Comparison of ENCODE assay signal across 8 mouse cellular contexts in the genomic region with DNA sequence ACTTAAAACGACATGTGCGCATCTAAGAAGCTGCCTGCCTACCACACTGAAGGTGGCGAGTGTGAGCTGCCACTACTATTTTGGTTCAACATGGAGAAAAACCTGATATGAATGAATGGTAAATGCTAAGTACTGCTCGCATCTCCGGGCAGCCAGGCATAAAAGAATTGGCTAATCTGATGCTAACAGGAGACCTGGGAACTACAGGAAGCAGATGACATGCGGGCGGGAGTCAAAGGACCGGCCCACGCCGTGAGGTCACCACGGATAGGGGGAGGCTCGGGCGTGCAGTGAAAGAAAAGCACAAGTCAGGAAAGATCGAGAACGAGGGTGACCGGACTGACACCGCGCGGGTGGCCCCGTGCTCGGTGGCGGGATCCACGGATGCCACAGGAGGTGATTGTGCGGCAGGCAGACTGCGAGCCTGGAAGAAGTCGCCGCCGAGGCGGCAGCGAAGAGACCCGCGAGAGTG. TPM values are rescaled to one million over a fixed set of nuclear protein-coding genes. Genes with fewer than 3 reads are reported as not detected.
A peak's percentile ranks its signal among the peaks of the same experiment; 100 is the strongest.
DNase-seq lines count a peak whose midpoint lies in the region; ATAC-seq lines count a peak whose summit lies in the region.

No protein-coding gene starts in this region.

- no peak overlapping the region for H3K27ac ChIP-seq in embryonic facial prominence, embryonic 14.5 days (replicated peaks; ENCODE audit: low read depth, low read length)
- H3K27ac ChIP-seq in heart, embryonic 10.5 days = peak overlapping the region; percentile 90
- peak overlapping the region; percentile 80 for H3K27ac ChIP-seq in liver, embryonic 11.5 days (ENCODE audit: low read depth, low read length)

- WGBS in embryonic facial prominence, embryonic 14.5 days = under 1% methylated on average over 23 of the region's 32 CpGs
- under 1% methylated on average over 29 of the region's 32 CpGs for WGBS in heart, embryonic 10.5 days
- under 1% methylated on average over 32 of the region's 32 CpGs for WGBS in liver, embryonic 11.5 days

- peak; percentile 45 for ATAC-seq in embryonic facial prominence, embryonic 14.5 days (ENCODE audit: low read depth)
- peak; percentile 86 for ATAC-seq in liver, embryonic 11.5 days (replicated peaks; ENCODE audit: low FRiP score)
- peak; percentile 45; the same call in 1 of the 2 replicates for ATAC-seq in monocyte, adult 5-6 weeks (replicated peaks; ENCODE audit: insufficient number of reproducible peaks, low FRiP score, low TSS enrichment, poor library complexity, severe bottlenecking)

- no peaks in the 10 kb centered on the region for H3K9me3 ChIP-seq in embryonic facial prominence, embryonic 14.5 days (ENCODE audit: control insufficient read depth, low read length)
- no peaks in the 10 kb centered on the region for H3K9me3 ChIP-seq in heart, embryonic 10.5 days
- no peaks in the 10 kb centered on the region for H3K9me3 ChIP-seq in liver, embryonic 11.5 days (ENCODE audit: control insufficient read depth, low read length)

- peaks cover 4% of the 10 kb centered on the region; the same call in 1 of the 2 replicates for H3K4me1 ChIP-seq in embryonic facial prominence, embryonic 14.5 days (ENCODE audit: control insufficient read depth, insufficient read depth, low read length)
- H3K4me1 ChIP-seq in heart, embryonic 10.5 days = peaks cover 10% of the 10 kb centered on the region; the same call in 1 of the 2 replicates
- H3K4me1 ChIP-seq in liver, embryonic 11.5 days (replicated peaks; ENCODE audit: control insufficient read depth, insufficient read depth, low read length) = peaks cover 12% of the 10 kb centered on the region

- peak overlapping the region; percentile 94 for H3K4me3 ChIP-seq in embryonic facial prominence, embryonic 14.5 days (ENCODE audit: low read depth, low read length)
- peak overlapping the region; percentile 96 for H3K4me3 ChIP-seq in heart, embryonic 10.5 days
- peak overlapping the region; percentile 92 for H3K4me3 ChIP-seq in liver, embryonic 11.5 days (ENCODE audit: low read depth, low read length)

- peak overlapping the region; percentile 92 for H3K4me2 ChIP-seq in embryonic facial prominence, embryonic 14.5 days (ENCODE audit: low read depth, low read length)
- peak overlapping the region; percentile 86 for H3K4me2 ChIP-seq in liver, embryonic 11.5 days

- no peaks in the 10 kb centered on the region for H3K27me3 ChIP-seq in embryonic facial prominence, embryonic 14.5 days (replicated peaks; ENCODE audit: control insufficient read depth, insufficient read depth, low read length)
- H3K27me3 ChIP-seq in heart, embryonic 10.5 days (ENCODE audit: insufficient read depth, poor library complexity, severe bottlenecking) = peaks cover 5% of the 10 kb centered on the region; the same call in 1 of the 2 replicates
- H3K27me3 ChIP-seq in liver, embryonic 11.5 days (replicated peaks; ENCODE audit: control insufficient read depth, insufficient read depth, low read length) = no peaks in the 10 kb centered on the region
- no peaks in the 10 kb centered on the region for H3K27me3 ChIP-seq in splenic B cell, adult 2 months (ENCODE audit: control insufficient read depth, insufficient read depth, low read length, poor library complexity, severe bottlenecking)

- H3K36me3 ChIP-seq in embryonic facial prominence, embryonic 14.5 days (ENCODE audit: control insufficient read depth, insufficient read depth, low read length) = no peaks in the 10 kb centered on the region
- no peaks in the 10 kb centered on the region for H3K36me3 ChIP-seq in heart, embryonic 10.5 days
- H3K36me3 ChIP-seq in liver, embryonic 11.5 days (ENCODE audit: control insufficient read depth, insufficient read depth, low read length) = no peaks in the 10 kb centered on the region
- H3K36me3 ChIP-seq in splenic B cell, adult 2 months (ENCODE audit: control insufficient read depth, insufficient read depth, low read length, poor library complexity, severe bottlenecking) = no peaks in the 10 kb centered on the region

- peak overlapping the region; percentile 77 for H3K9ac ChIP-seq in embryonic facial prominence, embryonic 14.5 days (ENCODE audit: low read depth, low read length)
- peak overlapping the region; percentile 90 for H3K9ac ChIP-seq in liver, embryonic 11.5 days (ENCODE audit: low read depth, low read length)

- DNase-seq in CD4-positive helper T cell, adult 2 months (ENCODE audit: low read depth, low spot score) = peak; percentile 66
- peak; percentile 26 to 30 for DNase-seq in adrenal gland, postnatal 4 days (ENCODE audit: low spot score in 2 of 2)
- peak; percentile 32 for DNase-seq in embryonic facial prominence, embryonic 14.5 days (ENCODE audit: low spot score)
- DNase-seq in heart, embryonic 10.5 days (ENCODE audit: low spot score) = peak; percentile 80
- peak; percentile 62 for DNase-seq in kidney, adult 9 months
- DNase-seq in liver, embryonic 11.5 days (ENCODE audit: low spot score) = peak; percentile 66
- peak; percentile 47 for DNase-seq in splenic B cell, adult 2 months (ENCODE audit: low read depth, low spot score)

RNA-seq across cellular contexts. Expression of gene Shq1, which starts 0.6 kb away (rescaled TPM):
- total RNA-seq in adrenal gland, postnatal 4 days (2021) = 10 to 100 TPM; 11.4 to 11.8 TPM
- 12.5 and 14.2 TPM in 2 replicates for polyA plus RNA-seq in embryonic facial prominence, embryonic 14.5 days (2014; fragmentation: Nextera tagmentation; extraction: Ambion mirVana)
- polyA plus RNA-seq in heart, embryonic 10.5 days (2016; fragmentation: Nextera tagmentation; extraction: Ambion mirVana) = 15.4 and 17.8 TPM in 2 replicates
- 23.6 and 28.6 TPM in 2 replicates for polyA plus RNA-seq in liver, embryonic 11.5 days (2014; fragmentation: Nextera tagmentation; extraction: Ambion mirVana)
- total RNA-seq in monocyte, adult 5-6 weeks (2017) = 6.1 to 8.9 TPM (median 7.0 TPM) in 3 replicates

RNA-seq across cellular contexts. Expression of gene Gxylt2, which starts 34.1 kb away (rescaled TPM):
- total RNA-seq in adrenal gland, postnatal 4 days (2021) = 1 to 10 TPM; 1.2 to 2.7 TPM
- 31.7 and 33.7 TPM in 2 replicates for polyA plus RNA-seq in embryonic facial prominence, embryonic 14.5 days (2014; fragmentation: Nextera tagmentation; extraction: Ambion mirVana)
- 0.74 and 1.3 TPM in 2 replicates for polyA plus RNA-seq in heart, embryonic 10.5 days (2016; fragmentation: Nextera tagmentation; extraction: Ambion mirVana)
- polyA plus RNA-seq in liver, embryonic 11.5 days (2014; fragmentation: Nextera tagmentation; extraction: Ambion mirVana) = 0.84 and 0.96 TPM in 2 replicates
- total RNA-seq in monocyte, adult 5-6 weeks (2017) = not detected in 3 replicates

Comparison
In these comparisons a context has a peak if more than half of its experiments do, and no peak if none do; other contexts are left out.
1. DNase-seq: peak in every context shown above with its lines; median percentile 80 in heart, embryonic 10.5 days; 66 in CD4-positive helper T cell, adult 2 months; 66 in liver, embryonic 11.5 days; 62 in kidney, adult 9 months; 47 in splenic B cell, adult 2 months; 32 in embryonic facial prominence, embryonic 14.5 days; 28 in adrenal gland, postnatal 4 days.
2. RNA of gene Gxylt2, which starts 34.1 kb away (polyA plus RNA-seq): 31.7 to 33.7 TPM in embryonic facial prominence, embryonic 14.5 days; 0.74 to 1.3 TPM in heart, embryonic 10.5 days and 0.84 to 0.96 TPM in liver, embryonic 11.5 days; every median in the first group is over 10 times any median in the second.
3. Peak in every context shown above with its lines, with median percentiles within 50 percentile points of each other: ATAC-seq and H3K4me3 ChIP-seq.